Mouse (Mus musculus): ENCODE measurements at regions not wholly inside any gene's neighbourhood (a gene's known extent, or its start where the extent isn't known, plus 50 kb on each side); places are given as distances from the start of the nearest gene placed in this dataset.

DNA sequence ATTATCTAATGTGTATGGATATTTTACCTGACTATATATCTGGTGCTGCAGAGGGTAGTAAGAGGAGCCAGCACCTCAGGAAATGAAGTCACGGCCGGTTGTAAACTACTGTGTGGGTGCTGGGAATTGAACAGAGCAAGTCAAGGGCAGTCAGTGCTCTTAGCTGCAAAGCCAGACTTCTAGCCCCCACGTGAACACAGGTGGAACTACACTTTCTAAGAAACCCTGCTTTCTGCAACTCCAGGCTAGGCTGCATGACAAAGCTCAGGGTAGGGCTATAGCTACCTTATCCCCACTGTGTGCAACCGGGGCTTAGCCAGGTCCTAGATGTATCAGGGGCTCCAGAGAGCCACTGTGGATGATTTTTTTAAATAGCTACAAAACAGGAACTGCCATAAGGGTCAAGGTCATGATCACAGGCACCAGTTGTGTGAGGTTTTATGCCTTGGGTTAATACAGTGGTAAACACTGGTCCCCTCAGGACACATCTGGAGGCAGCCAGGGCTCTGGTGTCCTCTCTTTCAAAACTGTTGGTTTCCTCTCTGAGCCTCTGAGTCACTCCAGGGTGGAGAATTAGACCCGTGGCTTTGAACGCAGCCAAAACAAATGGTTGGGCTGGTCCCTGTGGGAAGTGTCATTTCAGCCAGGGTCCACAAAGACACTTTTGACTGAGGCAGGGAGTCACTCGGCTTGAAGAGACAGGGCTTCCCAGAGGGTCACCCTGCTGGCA, 76.5 kb downstream of the Gm26897 start:
- no peak overlapping the region for H3K9ac ChIP-seq (replicated peaks)
- 41% methylated on average over 7 of the region's 7 CpGs for WGBS
- no peak overlapping the region for H3K4me2 ChIP-seq (replicated peaks)
- no peaks in the 10 kb centered on the region for H3K36me3 ChIP-seq
- no peaks in the 10 kb centered on the region for H3K9me3 ChIP-seq
- 0 out of 2 replicates have a peak, but pooled peaks cover 3% of the 10 kb centered on the region for H3K27me3 ChIP-seq
- no peak overlapping the region for H3K4me3 ChIP-seq (replicated peaks)
- ATAC-seq, result no peak
- peaks cover 13% of the 10 kb centered on the region for H3K4me1 ChIP-seq (replicated peaks)
- H3K27ac ChIP-seq, result no peak overlapping the region

DNA sequence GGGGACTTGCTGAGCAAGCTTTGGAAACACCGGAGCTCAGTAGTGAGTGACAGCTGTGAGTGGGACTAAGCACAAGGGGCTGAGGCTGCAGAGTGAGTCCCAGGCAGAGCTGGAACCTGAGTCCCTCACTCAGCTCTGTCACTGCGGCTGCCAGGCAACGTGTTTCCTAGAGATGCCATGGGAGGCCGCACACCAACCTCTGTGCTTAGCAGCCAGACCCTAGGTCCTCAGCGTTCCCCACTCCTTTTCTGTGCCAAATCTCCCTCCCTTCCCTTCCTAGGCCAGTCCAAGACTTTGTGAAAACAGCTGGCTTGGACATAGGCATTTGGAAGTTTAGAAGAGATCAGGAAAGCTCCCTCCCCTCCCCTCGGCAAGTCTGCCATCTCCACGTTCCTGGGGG, 78.9 kb downstream of the Gm26897 start:
- H3K27me3 ChIP-seq, result peaks cover 7% of the 10 kb centered on the region
- H3K9me3 ChIP-seq, result no peaks in the 10 kb centered on the region
- no peak overlapping the region for H3K4me3 ChIP-seq (replicated peaks)
- H3K4me1 ChIP-seq (replicated peaks), result peaks cover 13% of the 10 kb centered on the region
- ATAC-seq, result 0 out of 2 replicates have a peak, but pooled peaks have one; percentile 30
- no peak overlapping the region for H3K4me2 ChIP-seq (replicated peaks)
- WGBS, result 39% methylated on average over 7 of the region's 7 CpGs
- H3K27ac ChIP-seq, result no peak overlapping the region
- H3K36me3 ChIP-seq, result no peaks in the 10 kb centered on the region
- H3K9ac ChIP-seq (replicated peaks), result no peak overlapping the region

DNA sequence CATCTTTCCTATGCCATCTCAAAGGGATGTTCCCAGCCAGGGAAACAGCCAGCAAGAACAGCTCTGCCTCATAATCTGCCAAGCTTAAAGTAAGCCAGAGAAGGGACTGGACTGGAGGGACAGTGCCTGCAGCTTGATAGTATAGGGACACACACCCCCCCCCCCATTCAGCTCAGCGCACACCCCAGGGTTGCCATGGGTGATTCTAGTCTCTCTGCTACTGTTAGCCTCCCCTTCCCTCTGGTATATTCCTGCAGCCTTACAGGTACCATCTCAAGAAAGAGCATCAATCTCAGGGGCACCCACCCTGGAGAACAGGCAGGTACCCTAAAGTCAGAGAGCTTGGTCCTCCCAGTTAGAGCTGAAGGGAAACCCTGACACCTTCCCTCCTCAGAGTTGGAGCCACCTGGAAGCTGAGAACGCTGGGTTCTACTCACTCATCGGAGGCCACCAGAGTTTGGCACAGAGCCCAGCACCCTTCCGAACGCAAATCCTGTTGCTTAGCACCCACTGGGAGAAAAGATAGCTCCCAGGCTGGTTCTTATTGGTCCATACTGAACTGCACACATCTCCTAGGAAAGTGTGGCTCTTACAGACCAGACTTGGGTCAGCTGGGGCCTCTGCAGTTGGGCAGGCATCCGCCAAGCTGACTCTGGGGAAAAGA, 79.5 kb downstream of the Gm26897 start:
- Histone ChIP-seq H3K9ac (replicated peaks) (no peak overlapping the region), H3K27ac (no peak overlapping the region), H3K9me3 (no peaks in the 10 kb centered on the region), H3K36me3 (no peaks in the 10 kb centered on the region), H3K27me3 (peaks cover 7% of the 10 kb centered on the region), H3K4me2 (replicated peaks) (no peak overlapping the region), H3K4me1 (replicated peaks) (peaks cover 13% of the 10 kb centered on the region), H3K4me3 (replicated peaks) (no peak overlapping the region)
- whole genome bisulfite sequencing, result 67% methylated on average over 6 of the region's 6 CpGs
- ATAC-seq, result no peak

DNA sequence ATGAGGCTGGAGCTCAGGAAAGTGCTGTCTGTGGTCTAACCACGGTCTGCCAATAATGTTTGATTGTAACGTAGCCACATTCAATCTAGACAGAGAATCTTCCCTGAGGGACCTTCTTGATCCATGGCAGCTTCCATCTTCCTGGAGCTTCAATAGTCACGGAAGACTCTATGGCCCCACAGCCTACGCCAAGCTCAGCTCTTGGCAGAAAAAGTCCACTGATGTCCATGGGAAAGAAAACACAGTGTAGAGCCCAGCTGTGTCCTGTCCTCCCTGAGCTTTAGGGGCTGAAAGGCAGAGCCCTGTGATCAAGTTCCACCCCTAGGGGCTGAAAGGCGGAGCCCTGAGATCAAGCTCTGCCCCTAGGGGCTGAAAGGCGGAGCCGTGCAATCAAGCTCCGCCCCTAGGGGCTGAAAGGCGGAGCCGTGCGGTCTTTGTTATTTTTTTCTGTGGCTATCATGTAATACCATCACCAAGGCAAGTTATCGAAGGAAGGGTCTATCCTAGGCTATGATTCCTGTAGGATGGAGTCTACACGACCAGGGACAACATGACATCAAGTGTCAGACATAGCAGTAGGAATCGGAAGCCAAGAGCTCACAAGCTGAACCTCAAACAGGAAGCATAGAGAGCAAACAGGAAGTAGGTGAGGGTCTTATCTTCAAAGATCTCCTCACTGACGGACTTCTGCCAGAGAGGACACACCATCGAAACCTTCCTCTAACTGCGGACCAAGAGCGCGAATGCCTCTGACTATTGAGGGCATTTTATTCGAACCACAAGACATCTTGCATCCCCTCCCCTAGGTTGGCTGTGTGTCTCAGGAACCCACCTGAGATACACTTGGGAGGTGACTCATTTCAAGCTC, 81.4 kb downstream of the Gm26897 start:
- no peak overlapping the region for H3K4me2 ChIP-seq (replicated peaks)
- H3K4me1 ChIP-seq (replicated peaks), result peaks cover 13% of the 10 kb centered on the region
- 92% methylated on average over 20 of the region's 20 CpGs for WGBS
- H3K4me3 ChIP-seq (replicated peaks), result no peak overlapping the region
- no peak for ATAC-seq
- H3K9ac ChIP-seq (replicated peaks), result no peak overlapping the region
- peaks cover 7% of the 10 kb centered on the region for H3K27me3 ChIP-seq
- H3K9me3 ChIP-seq, result no peaks in the 10 kb centered on the region
- no peak overlapping the region for H3K27ac ChIP-seq
- H3K36me3 ChIP-seq, result no peaks in the 10 kb centered on the region

DNA sequence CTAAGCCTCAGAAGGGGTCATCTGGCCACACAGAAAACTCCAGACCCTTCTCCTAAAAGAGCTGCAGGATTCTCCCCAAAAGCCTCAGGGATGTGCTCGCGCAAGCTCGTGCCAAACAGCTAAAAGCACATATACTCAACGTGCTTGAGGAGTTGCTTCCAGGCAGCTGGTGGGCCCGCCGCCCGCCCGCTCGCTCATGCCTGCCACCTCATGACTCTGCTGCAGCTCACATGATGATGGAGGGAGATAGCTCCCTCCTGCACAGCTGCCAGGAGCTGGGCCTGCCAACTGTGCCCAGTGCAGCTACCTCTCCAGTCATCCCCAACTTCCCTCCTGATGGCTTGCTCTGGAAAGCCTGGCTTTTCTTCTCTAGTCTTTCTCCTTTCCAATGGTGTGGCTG, 87.2 kb downstream of the Gm26897 start:
- peaks cover 11% of the 10 kb centered on the region for H3K27me3 ChIP-seq
- H3K36me3 ChIP-seq, result no peaks in the 10 kb centered on the region
- H3K4me2 ChIP-seq (replicated peaks), result no peak overlapping the region
- H3K27ac ChIP-seq, result no peak overlapping the region
- no peak for ATAC-seq
- 92% methylated on average over 9 of the region's 9 CpGs for WGBS
- H3K4me1 ChIP-seq (replicated peaks), result peaks cover 9% of the 10 kb centered on the region
- no peaks in the 10 kb centered on the region for H3K9me3 ChIP-seq
- H3K4me3 ChIP-seq (replicated peaks), result no peak overlapping the region
- H3K9ac ChIP-seq (replicated peaks), result no peak overlapping the region

DNA sequence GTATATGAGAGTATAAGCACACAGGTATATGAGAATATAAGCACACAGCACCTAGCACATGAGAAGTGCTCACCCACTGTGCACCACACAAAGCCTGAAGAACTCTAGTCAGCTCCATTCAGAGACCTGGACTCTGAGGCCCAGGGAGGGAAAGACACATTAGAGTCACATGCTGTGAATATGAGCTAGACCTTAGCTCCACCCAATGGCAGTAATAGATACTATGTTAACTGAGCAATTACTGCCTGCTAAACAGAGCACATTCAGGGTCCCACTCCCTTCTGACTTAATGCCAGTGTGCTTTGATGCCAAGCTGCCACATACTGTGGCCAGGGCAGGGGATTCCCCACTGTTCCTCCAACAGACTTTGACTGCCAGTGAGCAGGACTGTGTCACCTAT, 89.2 kb downstream of the Gm26897 start:
- Histone ChIP-seq H3K36me3 (no peaks in the 10 kb centered on the region), H3K27me3 (peaks cover 8% of the 10 kb centered on the region; the same call in 1 of the 2 replicates), H3K27ac (no peak overlapping the region), H3K9ac (replicated peaks) (no peak overlapping the region), H3K4me2 (replicated peaks) (no peak overlapping the region), H3K4me3 (replicated peaks) (no peak overlapping the region), H3K4me1 (replicated peaks) (peaks cover 9% of the 10 kb centered on the region), H3K9me3 (no peaks in the 10 kb centered on the region)
- no peak for ATAC-seq

DNA sequence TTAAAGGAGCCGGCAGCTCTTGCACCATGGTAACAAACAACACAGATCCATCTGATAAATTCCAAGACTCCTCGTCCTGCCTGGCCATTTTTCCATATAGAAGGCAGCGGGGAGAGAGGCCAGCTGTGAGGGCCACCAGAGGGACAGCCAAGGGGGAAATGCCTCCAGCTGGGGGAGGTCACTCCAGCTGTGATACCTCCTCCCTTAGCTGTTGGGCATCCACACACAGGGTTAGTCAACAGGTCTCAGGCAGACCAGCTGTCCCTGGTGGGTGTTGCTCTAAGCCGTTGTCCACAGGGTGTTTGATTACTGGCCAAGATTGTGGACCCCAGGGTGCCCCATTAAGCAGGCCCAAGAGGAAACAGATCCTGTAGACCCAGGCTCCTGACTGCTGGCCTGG, 89.7 kb downstream of the Gm26897 start:
- Histone ChIP-seq H3K4me1 (replicated peaks) (peaks cover 9% of the 10 kb centered on the region), H3K9me3 (no peaks in the 10 kb centered on the region), H3K4me3 (replicated peaks) (no peak overlapping the region), H3K27ac (no peak overlapping the region), H3K27me3 (peaks cover 8% of the 10 kb centered on the region; the same call in 1 of the 2 replicates), H3K4me2 (replicated peaks) (no peak overlapping the region), H3K36me3 (no peaks in the 10 kb centered on the region), H3K9ac (replicated peaks) (no peak overlapping the region)
- 26% methylated on average over 4 of the region's 4 CpGs for WGBS
- ATAC-seq, result no peak

DNA sequence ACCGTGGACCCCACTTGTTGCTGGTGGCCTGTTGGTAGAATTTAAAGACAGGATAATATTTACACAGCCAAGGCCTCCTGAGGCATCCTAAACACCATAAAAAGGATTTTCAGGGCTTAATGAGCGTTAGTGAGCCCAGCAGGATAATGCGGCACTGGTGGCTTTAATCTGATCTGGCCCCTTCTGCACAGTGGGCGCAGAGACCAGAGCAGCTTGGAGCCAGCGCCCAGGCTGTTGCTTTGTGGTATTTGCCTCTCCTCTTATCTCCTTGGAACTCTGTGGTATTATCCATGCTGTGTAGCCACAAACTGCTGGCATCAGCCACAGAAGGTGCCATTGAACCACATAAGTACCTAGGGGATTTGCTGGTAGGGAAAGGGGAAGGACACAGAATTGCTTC, 90.1 kb downstream of the Gm26897 start:
- Histone ChIP-seq H3K9me3 (no peaks in the 10 kb centered on the region), H3K4me1 (replicated peaks) (peaks cover 9% of the 10 kb centered on the region), H3K4me2 (replicated peaks) (no peak overlapping the region), H3K27me3 (peaks cover 13% of the 10 kb centered on the region; the same call in 1 of the 2 replicates), H3K4me3 (replicated peaks) (no peak overlapping the region), H3K9ac (replicated peaks) (no peak overlapping the region), H3K27ac (no peak overlapping the region), H3K36me3 (no peaks in the 10 kb centered on the region)
- peak; percentile 72; the same call in 1 of the 2 replicates for ATAC-seq
- WGBS, result 15% methylated on average over 5 of the region's 5 CpGs

DNA sequence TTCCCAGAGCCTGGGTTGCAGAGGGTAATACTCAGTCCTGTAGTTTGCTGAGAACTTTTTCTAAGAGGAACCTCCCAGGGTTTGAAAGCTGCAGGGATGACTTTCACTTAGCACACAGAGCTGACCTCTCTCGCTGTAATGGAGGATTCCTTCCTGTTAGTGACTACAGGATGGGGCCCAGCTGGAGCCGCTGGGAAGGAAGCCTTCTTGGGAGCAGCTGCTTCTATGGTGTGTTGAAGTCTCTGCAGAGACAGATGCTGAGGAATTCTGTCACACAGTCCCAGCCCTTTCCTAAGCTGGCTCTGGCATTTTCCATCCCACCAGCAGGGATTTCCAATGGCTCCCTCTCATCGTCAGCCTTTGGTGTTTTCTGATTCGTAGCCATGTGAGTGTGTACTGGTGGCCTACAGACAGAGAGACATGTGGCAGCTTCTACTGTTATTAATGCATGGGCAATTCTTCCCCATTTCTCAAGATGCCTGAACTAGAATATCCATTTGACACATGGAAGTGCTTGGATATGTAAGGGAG, 90.9 kb downstream of the Gm26897 start:
- Histone ChIP-seq H3K4me2 (replicated peaks) (no peak overlapping the region), H3K9ac (replicated peaks) (no peak overlapping the region), H3K9me3 (no peaks in the 10 kb centered on the region), H3K36me3 (no peaks in the 10 kb centered on the region), H3K27ac (no peak overlapping the region), H3K4me3 (replicated peaks) (no peak overlapping the region), H3K4me1 (replicated peaks) (peaks cover 9% of the 10 kb centered on the region), H3K27me3 (peaks cover 15% of the 10 kb centered on the region; the same call in 1 of the 2 replicates)
- 67% methylated on average over 4 of the region's 4 CpGs for WGBS
- ATAC-seq, result no peak

DNA sequence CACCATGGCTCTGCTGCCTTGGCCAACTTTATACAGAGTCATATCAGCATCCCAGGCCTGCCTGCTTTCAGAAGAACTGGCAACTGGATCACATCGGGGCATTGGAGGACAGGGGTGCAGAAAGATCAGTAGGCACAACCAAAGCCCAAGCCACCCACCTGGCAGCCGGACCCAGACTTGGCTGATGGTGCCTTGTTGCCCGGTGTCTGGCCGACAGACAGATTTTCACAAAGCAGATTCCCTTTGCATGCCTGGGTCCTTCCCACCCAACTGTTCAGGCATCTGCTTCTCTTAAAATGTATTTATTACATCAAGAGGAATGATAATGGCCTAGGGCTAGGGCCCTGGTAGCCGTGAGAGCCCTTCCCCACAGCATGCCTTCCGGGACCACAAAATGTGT, 96.2 kb downstream of the Gm26897 start:
- Histone ChIP-seq H3K4me3 (replicated peaks) (no peak overlapping the region), H3K4me2 (replicated peaks) (no peak overlapping the region), H3K36me3 (no peaks in the 10 kb centered on the region), H3K27me3 (peaks cover 15% of the 10 kb centered on the region), H3K4me1 (replicated peaks) (no peaks in the 10 kb centered on the region), H3K27ac (no peak overlapping the region), H3K9me3 (no peaks in the 10 kb centered on the region), H3K9ac (replicated peaks) (no peak overlapping the region)
- WGBS, result 84% methylated on average over 6 of the region's 6 CpGs
- no peak for ATAC-seq

DNA sequence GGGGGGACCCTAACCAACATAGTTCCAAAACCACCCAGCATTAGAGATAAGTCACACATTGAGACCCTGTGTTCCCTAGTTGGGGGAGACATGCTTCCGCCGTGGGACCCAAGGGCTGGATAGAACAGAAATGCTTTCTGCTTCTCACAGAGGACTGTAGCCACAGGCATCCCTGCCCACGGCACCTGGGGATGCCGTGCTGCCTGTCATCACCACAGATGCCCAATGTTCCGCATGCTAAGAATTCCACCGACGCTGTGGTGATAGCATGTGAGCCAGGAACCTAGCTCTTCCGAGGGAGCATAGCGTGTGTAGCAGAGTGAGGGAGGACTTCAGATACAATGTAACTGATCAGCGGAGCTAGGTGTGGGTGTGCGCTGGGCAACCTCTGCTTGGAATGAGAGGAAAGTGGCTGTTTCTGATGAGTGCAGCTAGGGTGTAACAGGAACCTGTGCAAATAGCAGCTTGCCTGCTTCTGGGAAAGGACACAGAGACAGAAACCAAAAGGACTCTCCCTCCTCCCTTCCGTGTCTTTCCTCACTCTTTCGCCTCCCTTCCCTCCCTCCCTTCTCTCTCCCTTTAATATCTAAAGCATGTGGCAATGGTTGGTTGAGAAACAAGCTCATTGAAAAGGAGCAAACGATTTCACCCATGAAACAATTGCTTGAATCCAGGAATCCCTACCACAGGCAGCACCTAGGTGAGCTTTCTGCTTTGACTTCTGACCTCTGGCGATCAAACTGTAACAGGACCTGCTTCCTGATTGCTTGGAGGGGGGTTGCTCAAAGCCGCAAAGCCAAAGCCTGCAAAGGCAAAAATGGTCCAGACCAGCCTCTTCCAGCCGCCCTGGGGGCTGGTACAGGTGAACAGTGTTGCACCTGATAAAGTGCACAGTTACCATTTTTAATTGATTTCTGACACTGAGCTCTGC, 102.3 kb downstream of the Gm26897 start:
- Histone ChIP-seq H3K9ac (replicated peaks) (peak overlapping the region; percentile 29; the same call in 1 of the 2 replicates), H3K36me3 (no peaks in the 10 kb centered on the region), H3K27ac (peak overlapping the region; percentile 82), H3K4me3 (replicated peaks) (no peak overlapping the region), H3K27me3 (peaks cover 30% of the 10 kb centered on the region), H3K9me3 (no peaks in the 10 kb centered on the region), H3K4me2 (replicated peaks) (peak overlapping the region; percentile 30), H3K4me1 (replicated peaks) (peaks cover 22% of the 10 kb centered on the region)
- WGBS, result 33% methylated on average over 17 of the region's 17 CpGs
- ATAC-seq, result peak; percentile 37; the same call in 1 of the 2 replicates
